Mouse (Mus musculus) forebrain, postnatal 0 days (tissue): ENCODE measurements at regions not wholly inside any gene's neighbourhood (a gene's known extent, or its start where the extent isn't known, plus 50 kb on each side); places are given as distances from the start of the nearest gene placed in this dataset.

ENCODE experiments used
- ATAC-seq: fragments of 200-750 bp; cut with Nextera tagmentation; 2 replicates; pipeline ENCODE4 v1.8.0; 2017; ENCODE audit warnings: mild to moderate bottlenecking, moderate library complexity
- DNase-seq: peaks from one replicate; pipeline ENCODE4 v3.0.0-alpha.2; 2015
- H3K27ac ChIP-seq: fragments of 300-500 bp; sonication (generic); 2 replicates; pipeline ENCODE4 v1.5.1; 2014; ENCODE audit warnings: low read depth, mild to moderate bottlenecking, antibody characterized with exemption, low read length, moderate library complexity, mixed read lengths
- H3K27me3 ChIP-seq: fragments of 300-500 bp; sonication (generic); 2 replicates; pipeline ENCODE4 v1.6.1; 2014; ENCODE audit warnings: mild to moderate bottlenecking, low read length, mixed read lengths; ENCODE audit not compliant: insufficient read depth
- H3K36me3 ChIP-seq: fragments of 300-500 bp; sonication (generic); 2 replicates; pipeline ENCODE4 v1.6.1; 2014; ENCODE audit warnings: mild to moderate bottlenecking, moderate library complexity; ENCODE audit not compliant: insufficient read depth
- H3K4me1 ChIP-seq: fragments of 300-500 bp; sonication (generic); 2 replicates; pipeline ENCODE4 v1.6.1; 2014; ENCODE audit warnings: antibody characterized with exemption; ENCODE audit not compliant: insufficient read depth
- H3K4me2 ChIP-seq: fragments of 300-500 bp; sonication (generic); 2 replicates; pipeline ENCODE4 v1.6.1; 2014; ENCODE audit warnings: low read depth, mild to moderate bottlenecking, moderate library complexity
- H3K4me3 ChIP-seq: fragments of 300-500 bp; sonication (generic); 2 replicates; pipeline ENCODE4 v1.5.1; 2014; ENCODE audit warnings: low read depth, low read length, mixed read lengths
- H3K9ac ChIP-seq: fragments of 300-500 bp; sonication (generic); 2 replicates; pipeline ENCODE4 v1.6.1; 2014; ENCODE audit warnings: mild to moderate bottlenecking
- H3K9me3 ChIP-seq: fragments of 300-500 bp; sonication (generic); 2 replicates; pipeline ENCODE4 v1.6.1; 2016; ENCODE audit warnings: low read length
- CTCF ChIP-seq: sonication (generic); IDR thresholded peaks from 2 replicates; pipeline ENCODE4 v1.5.1; 2016; ENCODE audit warnings: antibody characterized with exemption, control low read depth, low read depth
- WGBS: fragments of 180-500 bp; shearing (Covaris S2); extraction: QIAGEN DNeasy Blood & Tissue Kit; methylation state at CpG from one replicate; pipeline ENCODE4 v1.1.7; 2014; 5-methylcytosine and 5-hydroxymethylcytosine counted together

- 41% methylated on average over 3 of the region's 3 CpGs for WGBS
- no peak for TF ChIP-seq CTCF
- H3K36me3 ChIP-seq = no peaks in the 10 kb centered on the region
- H3K4me2 ChIP-seq = no peak overlapping the region
- DNase-seq (no peak), ATAC-seq (no peak)
- no peak overlapping the region for H3K9ac ChIP-seq
- H3K4me1 ChIP-seq = 0 out of 2 replicates have a peak, but pooled peaks cover 4% of the 10 kb centered on the region
- H3K4me3 ChIP-seq = no peak overlapping the region
- H3K9me3 ChIP-seq = no peaks in the 10 kb centered on the region
- H3K27me3 ChIP-seq = no peaks in the 10 kb centered on the region; the same call in 1 of the 2 replicates
- no peak overlapping the region for H3K27ac ChIP-seq
Measured at GRCm38 (mm10) chr16:15083692-15084091, 177.3 kb downstream of the Efcab1 start.

- Histone ChIP-seq H3K9me3 (no peaks in the 10 kb centered on the region), H3K9ac (peak overlapping the region; percentile 58), H3K4me3 (peak overlapping the region; percentile 56), H3K4me1 (0 out of 2 replicates have a peak, but pooled peaks cover 4% of the 10 kb centered on the region), H3K36me3 (no peaks in the 10 kb centered on the region), H3K27ac (no peak overlapping the region), H3K4me2 (peak overlapping the region; percentile 94), H3K27me3 (no peaks in the 10 kb centered on the region; the same call in 1 of the 2 replicates)
- peak; percentile 16 for DNase-seq
- 22% methylated on average over 10 of the region's 10 CpGs for WGBS
- peak; percentile 23; the same call in 1 of the 2 replicates for ATAC-seq
- no peak for TF ChIP-seq CTCF
Measured at GRCm38 (mm10) chr16:15084147-15084752, 177.8 kb downstream of the Efcab1 start.

GRCm38 (mm10) chr16:15084753-15085728, 178.6 kb downstream of the Efcab1 start:
- no peak for TF ChIP-seq CTCF
- Histone ChIP-seq H3K9ac (peak overlapping the region; percentile 58), H3K4me2 (peak overlapping the region; percentile 94), H3K27me3 (no peaks in the 10 kb centered on the region; the same call in 1 of the 2 replicates), H3K4me3 (peak overlapping the region; percentile 56), H3K36me3 (no peaks in the 10 kb centered on the region), H3K4me1 (0 out of 2 replicates have a peak, but pooled peaks cover 4% of the 10 kb centered on the region), H3K9me3 (no peaks in the 10 kb centered on the region), H3K27ac (no peak overlapping the region)
- peak; percentile 15 for DNase-seq
- 3% methylated on average over 56 of the region's 56 CpGs for WGBS
- peak; percentile 86 for ATAC-seq

GRCm38 (mm10) chr16:15086556-15086955, 180.2 kb downstream of the Efcab1 start:
- DNase-seq (no peak), ATAC-seq (no peak)
- 84% methylated on average over 4 of the region's 4 CpGs for WGBS
- Histone ChIP-seq H3K27ac (no peak overlapping the region), H3K4me3 (no peak overlapping the region), H3K4me2 (no peak overlapping the region), H3K27me3 (no peaks in the 10 kb centered on the region; the same call in 1 of the 2 replicates), H3K9me3 (no peaks in the 10 kb centered on the region), H3K4me1 (0 out of 2 replicates have a peak, but pooled peaks cover 4% of the 10 kb centered on the region), H3K36me3 (no peaks in the 10 kb centered on the region), H3K9ac (no peak overlapping the region)
- TF ChIP-seq CTCF = no peak

- ATAC-seq = no peak
- no peak for DNase-seq
- Histone ChIP-seq H3K9me3 (no peaks in the 10 kb centered on the region), H3K4me3 (no peak overlapping the region), H3K36me3 (no peaks in the 10 kb centered on the region), H3K4me2 (no peak overlapping the region), H3K9ac (no peak overlapping the region), H3K27ac (no peak overlapping the region), H3K27me3 (no peaks in the 10 kb centered on the region), H3K4me1 (no peaks in the 10 kb centered on the region)
- TF ChIP-seq CTCF = no peak
- WGBS = 43% methylated on average over 1 of the region's 1 CpGs
Measured at GRCm38 (mm10) chr16:15103938-15104337, 197.5 kb downstream of the Efcab1 start.

- no peak for ATAC-seq
- WGBS = 93% methylated on average over 1 of the region's 1 CpGs
Measured at GRCm38 (mm10) chr16:15107234-15107633, 200.8 kb downstream of the Efcab1 start.

GRCm38 (mm10) chr16:15113131-15113530, 204.1 kb upstream of the Gm21897 start:
- no peak for DNase-seq
- H3K27me3 ChIP-seq = no peaks in the 10 kb centered on the region
- no peaks in the 10 kb centered on the region for H3K4me1 ChIP-seq
- H3K36me3 ChIP-seq = no peaks in the 10 kb centered on the region
- no peak for TF ChIP-seq CTCF
- no peak for ATAC-seq
- no peaks in the 10 kb centered on the region for H3K9me3 ChIP-seq
- no peak overlapping the region for H3K4me2 ChIP-seq
- no peak overlapping the region for H3K9ac ChIP-seq
- no peak overlapping the region for H3K4me3 ChIP-seq
- H3K27ac ChIP-seq = no peak overlapping the region
- WGBS = 71% methylated on average over 2 of the region's 2 CpGs

More at GRCm38 (mm10) chr16:15107234-15107633, 200.8 kb downstream of the Efcab1 start:
- no peaks in the 10 kb centered on the region for H3K27me3 ChIP-seq
- no peaks in the 10 kb centered on the region for H3K9me3 ChIP-seq
- no peak overlapping the region for H3K27ac ChIP-seq
- no peaks in the 10 kb centered on the region for H3K4me1 ChIP-seq
- TF ChIP-seq CTCF = no peak
- no peak overlapping the region for H3K4me3 ChIP-seq
- no peak overlapping the region for H3K9ac ChIP-seq
- no peak for DNase-seq
- H3K36me3 ChIP-seq = no peaks in the 10 kb centered on the region
- H3K4me2 ChIP-seq = no peak overlapping the region
